Mouse (Mus musculus): ENCODE measurements at regions not wholly inside any gene's neighbourhood (a gene's known extent, or its start where the extent isn't known, plus 50 kb on each side); places are given as distances from the start of the nearest gene placed in this dataset.

DNA sequence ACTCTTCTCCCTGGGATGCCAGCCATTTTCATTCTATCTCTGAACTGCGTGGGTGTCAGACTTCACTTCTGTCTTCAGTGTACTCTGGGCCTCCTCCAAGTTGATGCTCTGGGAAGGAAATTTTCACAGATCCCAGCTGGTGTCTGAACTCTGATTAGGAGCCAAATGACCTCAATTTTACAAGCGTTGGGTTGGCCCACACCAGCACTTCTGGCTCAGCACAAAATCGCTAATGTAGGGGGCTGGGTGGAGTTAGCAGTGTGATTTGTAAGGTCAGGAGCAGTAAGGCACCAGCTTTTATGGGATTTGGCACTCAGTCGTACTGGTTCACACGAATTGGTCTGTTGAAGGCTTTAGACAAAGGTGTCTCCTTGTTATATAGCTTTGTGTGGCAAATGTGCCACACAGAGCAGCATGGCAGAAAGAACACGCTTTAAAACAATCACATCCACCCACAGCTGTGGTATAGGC, 576.3 kb upstream of the Kdm8 start:
- no peak for DNase-seq

- DNase-seq: no peak
Observed at GRCm38 (mm10) chr7:124868621-124869020, 575.9 kb upstream of the Kdm8 start.

GRCm38 (mm10) chr7:124880771-124881170, 563.7 kb upstream of the Kdm8 start:
- no peak for DNase-seq

GRCm38 (mm10) chr7:124907233-124907632, 537.2 kb upstream of the Kdm8 start:
- peak; percentile 25 for DNase-seq

GRCm38 (mm10) chr7:124907662-124908296, 536.7 kb upstream of the Kdm8 start:
- no peak for DNase-seq

DNA sequence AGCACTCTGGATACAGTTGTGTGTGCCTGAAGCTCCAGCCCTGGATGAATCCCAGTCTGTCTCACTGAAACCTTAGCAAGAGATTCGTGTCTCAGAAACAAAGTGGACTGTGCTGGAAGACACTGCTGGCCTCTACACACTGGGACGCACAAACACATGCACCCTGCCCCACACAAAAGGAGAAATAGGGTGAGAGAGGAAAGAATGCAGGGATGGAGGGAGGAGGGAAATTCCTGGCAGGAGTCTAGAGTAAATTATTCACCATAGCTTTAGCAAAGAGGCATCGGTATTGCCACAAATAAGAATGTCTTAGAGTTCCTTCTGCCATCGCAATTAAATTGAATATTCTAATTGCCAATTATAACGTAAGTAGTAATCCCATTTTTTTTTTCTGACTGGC, 530.4 kb upstream of the Kdm8 start:
- DNase-seq: no peak

DNA sequence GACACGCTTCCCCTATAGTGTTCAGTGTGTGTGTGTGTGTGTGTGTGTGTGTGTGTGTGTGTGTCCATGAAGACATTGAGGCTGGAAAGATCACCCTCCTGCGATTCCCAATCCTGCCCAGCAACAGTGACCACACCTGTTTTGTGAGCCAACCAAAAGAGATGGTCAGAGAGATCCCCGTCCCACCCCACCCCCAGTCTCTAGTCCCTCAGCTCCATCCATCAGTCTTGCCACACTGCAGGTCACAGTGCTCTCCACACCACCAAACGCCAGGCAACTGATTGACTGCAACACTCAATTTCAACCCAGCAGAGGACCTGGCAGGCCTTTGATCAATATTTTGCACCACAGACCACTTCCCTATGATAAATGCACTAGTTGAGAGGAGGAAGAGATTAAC, 530.0 kb upstream of the Kdm8 start:
- DNase-seq: no peak

DNA sequence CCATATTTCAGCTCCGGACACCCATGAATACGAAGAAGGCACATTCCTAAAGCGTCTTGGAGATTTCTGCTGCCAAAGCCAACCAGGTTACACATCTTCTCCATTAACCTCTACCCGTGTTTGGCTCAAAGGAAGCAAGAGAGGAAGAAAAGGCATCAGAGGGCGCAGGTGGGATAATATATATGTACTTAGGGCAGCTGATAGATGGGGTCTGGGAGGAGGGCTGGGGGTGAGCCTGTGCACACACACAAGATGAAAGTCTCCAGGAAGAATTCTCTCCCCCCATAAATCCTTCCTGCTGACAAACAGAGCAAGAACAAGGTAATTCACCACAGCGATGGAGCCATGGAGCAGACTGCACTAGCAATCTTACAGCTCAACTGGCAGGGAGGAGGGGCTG, 529.5 kb upstream of the Kdm8 start:
- no peak for DNase-seq

GRCm38 (mm10) chr7:124915637-124916036, 528.8 kb upstream of the Kdm8 start:
- DNase-seq: no peak

GRCm38 (mm10) chr7:124917606-124918120, 526.8 kb upstream of the Kdm8 start:
- no peak for DNase-seq

GRCm38 (mm10) chr7:124922806-124923205, 521.7 kb upstream of the Kdm8 start:
- DNase-seq: no peak

DNA sequence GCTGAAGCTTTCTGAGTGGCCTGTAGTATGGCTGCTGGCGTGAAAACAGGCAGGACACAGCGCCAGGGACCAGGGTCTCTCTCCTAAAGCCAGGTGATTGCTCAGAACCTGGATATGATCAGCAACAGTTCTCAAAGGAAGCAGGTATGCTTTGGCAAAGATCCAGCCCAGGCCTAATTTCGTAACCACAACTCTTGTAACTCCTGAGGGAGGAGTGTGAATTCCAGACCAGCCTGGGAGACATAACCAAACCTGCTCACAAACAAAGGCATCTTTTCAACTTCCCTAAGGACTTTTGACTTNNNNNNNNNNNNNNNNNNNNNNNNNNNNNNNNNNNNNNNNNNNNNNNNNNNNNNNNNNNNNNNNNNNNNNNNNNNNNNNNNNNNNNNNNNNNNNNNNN, 510.9 kb upstream of the Kdm8 start:
- no peak for DNase-seq

DNA sequence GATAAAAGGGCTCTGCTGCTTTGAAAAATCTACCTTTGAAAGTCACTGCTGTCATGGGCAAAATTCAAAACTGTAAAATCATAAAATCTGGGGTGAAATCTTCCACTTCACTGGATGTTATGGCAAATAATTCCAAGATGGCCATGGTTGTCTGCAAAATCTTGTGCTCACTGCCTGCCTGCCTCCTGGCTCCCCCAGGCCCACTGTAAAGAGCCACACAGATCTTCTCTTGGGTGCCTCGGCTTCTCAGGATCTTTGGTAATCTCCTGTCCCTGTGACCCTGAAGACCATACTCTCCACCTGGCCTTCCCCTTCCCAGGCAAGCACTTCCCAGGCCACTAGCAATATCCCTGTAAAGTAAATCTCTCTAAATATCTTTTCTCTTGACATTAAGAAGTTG, 505.1 kb upstream of the Kdm8 start:
- no peak for DNase-seq

- DNase-seq: no peak
Observed at GRCm38 (mm10) chr7:124941527-124941926, 502.9 kb upstream of the Kdm8 start.

- DNase-seq: no peak
Observed at GRCm38 (mm10) chr7:124946424-124946823, 498.1 kb upstream of the Kdm8 start.

GRCm38 (mm10) chr7:124957329-124957728, 487.1 kb upstream of the Kdm8 start:
- no peak for DNase-seq

GRCm38 (mm10) chr7:124974870-124975488, 469.5 kb upstream of the Kdm8 start:
- DNase-seq: no peak

- DNase-seq: no peak
Observed at GRCm38 (mm10) chr7:124989456-124989855, 455.0 kb upstream of the Kdm8 start.

GRCm38 (mm10) chr7:124990695-124991094, 453.8 kb upstream of the Kdm8 start:
- DNase-seq: peak; percentile 29

DNA sequence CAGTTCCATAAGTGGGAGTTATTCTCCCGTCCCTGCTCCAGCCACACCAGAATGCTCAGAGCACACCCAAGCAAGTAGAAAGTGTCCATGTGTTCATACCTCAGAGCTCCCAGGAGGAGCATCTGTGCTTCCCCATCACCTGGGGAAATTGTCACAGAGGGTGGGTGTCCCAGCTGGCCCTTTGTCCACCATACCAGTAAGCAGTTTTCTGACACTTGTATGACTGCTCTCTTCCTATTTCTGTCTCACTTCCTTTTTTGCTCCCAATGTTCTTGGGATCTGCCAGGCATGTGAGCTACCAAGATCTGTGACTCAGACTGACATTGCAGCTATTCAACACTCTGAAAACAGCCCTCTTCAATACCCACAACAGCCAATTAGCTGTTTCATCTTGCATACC, 447.9 kb upstream of the Kdm8 start:
- peak; percentile 6 for DNase-seq

DNA sequence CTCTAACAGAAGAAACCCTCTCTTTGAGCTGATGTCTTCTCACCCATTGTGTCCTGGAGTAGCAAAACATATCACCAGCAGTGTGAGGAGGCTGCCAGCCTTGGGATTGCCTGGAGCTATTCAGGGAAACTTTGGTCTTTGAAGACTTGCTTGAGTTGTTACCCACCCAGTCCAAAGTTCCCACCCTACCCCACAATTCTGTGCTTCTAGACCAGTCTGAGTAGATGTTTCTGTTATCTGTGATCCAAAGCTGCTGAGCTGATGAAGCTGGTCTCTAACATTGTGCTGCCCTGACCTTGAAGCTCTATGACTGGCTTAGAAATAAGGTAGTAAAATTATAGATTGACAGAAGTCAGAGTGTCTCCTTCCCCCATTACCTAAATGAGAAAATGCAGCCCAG, 443.8 kb upstream of the Kdm8 start:
- no peak for DNase-seq

GRCm38 (mm10) chr7:125005638-125006037, 438.8 kb upstream of the Kdm8 start:
- peak; percentile 27 for DNase-seq

DNA sequence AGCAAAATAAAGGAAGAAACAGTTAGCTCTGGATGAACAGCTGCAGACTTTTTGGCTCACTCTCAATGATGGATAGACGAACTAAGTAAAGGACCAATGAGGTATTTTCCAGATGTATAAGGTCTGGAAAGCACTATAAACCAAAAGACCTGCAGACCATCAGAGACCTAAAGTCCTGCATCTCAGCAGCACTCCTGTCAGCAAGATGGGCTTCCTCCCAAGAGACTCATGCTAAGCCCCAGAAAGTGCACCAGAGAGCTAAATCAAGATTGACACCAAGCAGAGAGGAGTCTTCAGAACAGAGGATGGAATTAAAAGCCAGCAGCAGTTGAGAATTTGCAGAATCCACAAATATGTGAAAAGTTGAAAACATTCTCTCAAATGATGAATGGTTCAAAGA, 425.2 kb upstream of the Kdm8 start:
- no peak for DNase-seq

GRCm38 (mm10) chr7:125024944-125025343, 419.5 kb upstream of the Kdm8 start:
- DNase-seq: no peak

- no peak for DNase-seq
Observed at GRCm38 (mm10) chr7:125033778-125034177, 410.7 kb upstream of the Kdm8 start.

Measured in layer of hippocampus, adult 9-11 months (tissue).